17 mouse cellular contexts compared by ENCODE assay signal in genomic region chr15:96652531-96652930, GRCm38 (mm10). TPM values are rescaled to one million over a fixed set of nuclear protein-coding genes. Genes with fewer than 3 reads are reported as not detected.
DNase-seq lines count a peak whose midpoint lies in the region; ATAC-seq and TF ChIP-seq lines count a peak whose summit lies in the region.
"Had no signal": no experiment of that assay in that cellular context is flagged by ENCODE, and none has a peak within 500 bp of the region (broad histone marks: within the 10 kb centered on the region; RNA-seq: fewer than 3 reads in every experiment).

No protein-coding gene starts in this region.

- H3K27me3 ChIP-seq in neural tube, embryonic 13.5 days, result no peaks in the 10 kb centered on the region
- H3K27me3 ChIP-seq in hindbrain, embryonic 16.5 days (replicated peaks; ENCODE audit: control insufficient read depth, insufficient read depth, low read length), result no peaks in the 10 kb centered on the region
- H3K27me3 ChIP-seq: heart, embryonic 15.5 days; liver, embryonic 15.5 days; megakaryocyte, embryonic 14.5 days had no signal

- no peak for TF ChIP-seq POLR2A in brain, embryonic 14.5 days (IDR thresholded peaks at IDR 0.05; ENCODE audit: borderline replicate concordance, extremely low read depth, insufficient read depth, insufficient read length, poor library complexity, severe bottlenecking)

- ATAC-seq in neural tube, embryonic 13.5 days (ENCODE audit: low read depth), result no peak
- ATAC-seq in hindbrain, embryonic 16.5 days, result no peak

- H3K9me3 ChIP-seq in neural tube, embryonic 13.5 days, result no peaks in the 10 kb centered on the region
- H3K9me3 ChIP-seq in hindbrain, embryonic 16.5 days (ENCODE audit: control insufficient read depth, low read length), result no peaks in the 10 kb centered on the region
- H3K9me3 ChIP-seq: heart, embryonic 15.5 days; liver, embryonic 15.5 days; megakaryocyte, embryonic 14.5 days had no signal

- no peak overlapping the region for H3K4me2 ChIP-seq in neural tube, embryonic 13.5 days
- H3K4me2 ChIP-seq in hindbrain, embryonic 16.5 days (ENCODE audit: low read length), result 0 out of 2 replicates have a peak overlapping the region, but pooled peaks have one; percentile 1
- H3K4me2 ChIP-seq: heart, embryonic 15.5 days; liver, embryonic 15.5 days had no signal

- H3K4me3 ChIP-seq in neural tube, embryonic 13.5 days, result no peak overlapping the region
- H3K4me3 ChIP-seq in hindbrain, embryonic 16.5 days (ENCODE audit: low read length), result no peak overlapping the region
- H3K4me3 ChIP-seq: heart, adult 2 months; heart, embryonic 15.5 days; liver, embryonic 15.5 days; megakaryocyte, embryonic 14.5 days had no signal

- H3K27ac ChIP-seq in neural tube, embryonic 13.5 days (replicated peaks), result 0 out of 2 replicates have a peak overlapping the region, but pooled peaks have one; percentile 9
- H3K27ac ChIP-seq in hindbrain, embryonic 16.5 days (ENCODE audit: low read depth, low read length), result no peak overlapping the region
- H3K27ac ChIP-seq: heart, adult 2 months; heart, embryonic 15.5 days; liver, embryonic 15.5 days; stomach, postnatal 0 days had no signal

- no peak overlapping the region for H3K9ac ChIP-seq in neural tube, embryonic 13.5 days
- H3K9ac ChIP-seq in hindbrain, embryonic 16.5 days (ENCODE audit: low read depth, low read length), result no peak overlapping the region
- H3K9ac ChIP-seq: heart, embryonic 15.5 days; liver, embryonic 15.5 days had no signal

- H3K36me3 ChIP-seq in neural tube, embryonic 13.5 days, result no peaks in the 10 kb centered on the region
- H3K36me3 ChIP-seq in hindbrain, embryonic 16.5 days (ENCODE audit: control insufficient read depth, insufficient read depth, low read length), result no peaks in the 10 kb centered on the region
- H3K36me3 ChIP-seq: heart, embryonic 15.5 days; liver, embryonic 15.5 days had no signal

- no peak for TF ChIP-seq CTCF in brain, embryonic 14.5 days (IDR thresholded peaks at IDR 0.05; ENCODE audit: borderline replicate concordance, extremely low read depth, insufficient read depth, insufficient read length)

- intact Hi-C loops in heart, postnatal 14 days (cut with DNase I), result no loop called here

- H3K4me1 ChIP-seq in neural tube, embryonic 13.5 days (replicated peaks), result peaks cover 6% of the 10 kb centered on the region; the same call in 1 of the 2 replicates
- no peaks in the 10 kb centered on the region for H3K4me1 ChIP-seq in hindbrain, embryonic 16.5 days (ENCODE audit: control insufficient read depth, insufficient read depth, low read depth, low read length)
- H3K4me1 ChIP-seq: heart, embryonic 15.5 days had no signal

- DNase-seq in heart, adult 11 months, result peak; percentile 39
- no peak for DNase-seq in heart, postnatal 14 days
- no peak for DNase-seq in neural tube, embryonic 10.5 days (ENCODE audit: extremely low spot score, low spot score)
- DNase-seq in brain, embryonic 14.5 days (ENCODE audit: low read depth), result peak; percentile 87
- no peak for DNase-seq in adipocyte (ENCODE audit: low spot score)
- DNase-seq: cerebellum, adult 9-11 months; heart, adult 2 months; kidney, adult 8-10 months; kidney, postnatal 25 days; lung, postnatal 10 days; thymus, postnatal 25 days had no signal

- 51% methylated on average over 10 of the region's 10 CpGs for WGBS in neural tube, embryonic 13.5 days
- WGBS in hindbrain, embryonic 16.5 days, result 41% methylated on average over 10 of the region's 10 CpGs

RNA-seq across cellular contexts. Expression of gene Slc38a1, which starts 9.8 kb away (rescaled TPM):
- 10 to 100 TPM; 33.6 to 35.4 TPM for total RNA-seq in heart, postnatal 14 days (2021)
- polyA plus RNA-seq in neural tube, embryonic 13.5 days (2015; fragmentation: Nextera tagmentation; extraction: Ambion mirVana), result 140 and 158 TPM in 2 replicates
- 122 and 133 TPM in 2 replicates for polyA plus RNA-seq in brain, embryonic 14.5 days (2012; rRNA removed)
- 127 and 139 TPM in 2 replicates for polyA plus RNA-seq in hindbrain, embryonic 16.5 days (2015; fragmentation: Nextera tagmentation; extraction: Ambion mirVana)

RNA-seq across cellular contexts. Expression of gene Slc38a2, which starts 47.0 kb away (rescaled TPM):
- 100 to 1,000 TPM; 257 to 301 TPM for total RNA-seq in heart, postnatal 14 days (2021)
- polyA plus RNA-seq in neural tube, embryonic 13.5 days (2015; fragmentation: Nextera tagmentation; extraction: Ambion mirVana), result 118 and 142 TPM in 2 replicates
- polyA plus RNA-seq in brain, embryonic 14.5 days (2012; rRNA removed), result 107 and 136 TPM in 2 replicates
- polyA plus RNA-seq in hindbrain, embryonic 16.5 days (2015; fragmentation: Nextera tagmentation; extraction: Ambion mirVana), result 87.4 and 111 TPM in 2 replicates

Comparison
In these comparisons a context has a peak if more than half of its experiments do, and no peak if none do; other contexts are left out.
1. DNase-seq: peak in heart, adult 11 months (single experiment) and brain, embryonic 14.5 days (single experiment); none in heart, postnatal 14 days (0 of 2), neural tube, embryonic 10.5 days (single experiment) and adipocyte (single experiment).